25 mouse cellular contexts compared by ENCODE assay signal in the genomic region with DNA sequence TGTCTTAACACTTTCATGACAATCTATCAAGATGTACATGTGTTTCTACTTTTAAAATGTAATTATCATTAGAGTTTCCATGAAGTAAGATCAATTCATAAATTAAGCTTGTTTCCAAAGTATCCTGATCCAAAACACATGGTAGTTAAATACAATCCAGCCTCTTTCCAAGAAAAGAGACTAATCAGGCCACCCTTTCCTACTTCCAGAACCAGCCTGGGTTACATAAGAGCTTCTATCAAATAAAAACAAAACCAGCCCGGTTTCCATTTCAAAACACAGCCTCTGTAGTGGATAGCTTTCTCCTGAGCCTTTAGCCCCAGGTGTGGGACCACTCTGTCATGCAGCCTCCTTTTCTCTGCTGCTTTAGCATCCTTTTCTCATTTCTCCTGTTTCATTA. TPM values are rescaled to one million over a fixed set of nuclear protein-coding genes. Genes with fewer than 3 reads are reported as not detected.
A peak's percentile ranks its signal among the peaks of the same experiment; 100 is the strongest.
DNase-seq lines count a peak whose midpoint lies in the region; ATAC-seq lines count a peak whose summit lies in the region.
"Had no signal": no experiment of that assay in that cellular context is flagged by ENCODE, and none has a peak within 500 bp of the region (broad histone marks: within the 10 kb centered on the region; RNA-seq: fewer than 3 reads in every experiment).

No protein-coding gene starts in this region.

- peak; percentile 30 for DNase-seq in heart, adult 11 months
- no peak for DNase-seq in heart, adult 8-10 months (ENCODE audit: low spot score)
- DNase-seq in urinary bladder, adult 2 months (ENCODE audit: low spot score), result no peak
- DNase-seq in cerebellum, postnatal 36 days, result no peak
- DNase-seq: adrenal gland, postnatal 25 days; cerebellum, adult 18-20 months; cerebellum, adult 9-11 months; gastrocnemius, postnatal 36 days; heart, adult 18-20 months; heart, postnatal 14 days had no signal

- no peak for ATAC-seq in embryonic facial prominence, embryonic 15.5 days (ENCODE audit: insufficient number of reproducible peaks, low FRiP score, low TSS enrichment, low read depth)
- no peak for ATAC-seq in limb, embryonic 13.5 days (ENCODE audit: low FRiP score, low read depth)
- ATAC-seq in kidney, embryonic 16.5 days (ENCODE audit: low FRiP score, low TSS enrichment), result no peak
- ATAC-seq in megakaryocyte, adult 5-6 weeks (ENCODE audit: poor library complexity, severe bottlenecking), result no peak
- ATAC-seq: forebrain, embryonic 13.5 days; hindbrain, postnatal 0 days had no signal

- H3K9me3 ChIP-seq in embryonic facial prominence, embryonic 15.5 days (replicated peaks), result 0 out of 2 replicates have a peak, but pooled peaks cover 6% of the 10 kb centered on the region
- H3K9me3 ChIP-seq in limb, embryonic 13.5 days, result peaks cover 17% of the 10 kb centered on the region
- H3K9me3 ChIP-seq in kidney, embryonic 16.5 days (ENCODE audit: low read length), result peaks cover 9% of the 10 kb centered on the region
- H3K9me3 ChIP-seq: heart, embryonic 15.5 days had no signal

- 15% methylated on average over 1 of the region's 1 CpGs for WGBS in embryonic facial prominence, embryonic 15.5 days
- 10% methylated on average over 1 of the region's 1 CpGs for WGBS in limb, embryonic 13.5 days
- WGBS in kidney, embryonic 16.5 days, result 57% methylated on average over 1 of the region's 1 CpGs

- no peak overlapping the region for H3K4me3 ChIP-seq in embryonic facial prominence, embryonic 15.5 days (replicated peaks)
- H3K4me3 ChIP-seq in limb, embryonic 13.5 days, result no peak overlapping the region
- no peak overlapping the region for H3K4me3 ChIP-seq in kidney, embryonic 16.5 days (ENCODE audit: low read length)
- H3K4me3 ChIP-seq: forebrain, embryonic 13.5 days; heart, embryonic 15.5 days; hindbrain, embryonic 13.5 days had no signal

- no peak overlapping the region for H3K9ac ChIP-seq in embryonic facial prominence, embryonic 15.5 days
- H3K9ac ChIP-seq in limb, embryonic 13.5 days, result no peak overlapping the region
- H3K9ac ChIP-seq in kidney, embryonic 16.5 days (replicated peaks; ENCODE audit: low read length), result no peak overlapping the region
- H3K9ac ChIP-seq: forebrain, embryonic 13.5 days; heart, embryonic 15.5 days; hindbrain, embryonic 13.5 days had no signal

- no peak overlapping the region for H3K4me2 ChIP-seq in embryonic facial prominence, embryonic 15.5 days (replicated peaks)
- no peak overlapping the region for H3K4me2 ChIP-seq in limb, embryonic 13.5 days (replicated peaks)
- no peak overlapping the region for H3K4me2 ChIP-seq in kidney, embryonic 16.5 days (replicated peaks; ENCODE audit: low read depth, low read length)
- H3K4me2 ChIP-seq: forebrain, embryonic 13.5 days; heart, embryonic 11.5 days; heart, embryonic 15.5 days; hindbrain, embryonic 13.5 days had no signal

- H3K27me3 ChIP-seq in embryonic facial prominence, embryonic 15.5 days, result no peaks in the 10 kb centered on the region
- H3K27me3 ChIP-seq in limb, embryonic 13.5 days, result no peaks in the 10 kb centered on the region
- no peaks in the 10 kb centered on the region for H3K27me3 ChIP-seq in kidney, embryonic 16.5 days (ENCODE audit: insufficient read depth, low read length)
- H3K27me3 ChIP-seq: forebrain, embryonic 13.5 days; heart, embryonic 15.5 days; hindbrain, embryonic 13.5 days had no signal

- H3K36me3 ChIP-seq in embryonic facial prominence, embryonic 15.5 days, result no peaks in the 10 kb centered on the region
- no peaks in the 10 kb centered on the region for H3K36me3 ChIP-seq in limb, embryonic 13.5 days
- no peaks in the 10 kb centered on the region for H3K36me3 ChIP-seq in kidney, embryonic 16.5 days (ENCODE audit: insufficient read depth, low read length)
- H3K36me3 ChIP-seq: heart, embryonic 15.5 days; hindbrain, embryonic 13.5 days had no signal

- H3K27ac ChIP-seq in embryonic facial prominence, embryonic 15.5 days (replicated peaks), result peak overlapping the region; percentile 8
- H3K27ac ChIP-seq in limb, embryonic 13.5 days, result peak overlapping the region; percentile 55; the same call in 1 of the 2 replicates
- no peak overlapping the region for H3K27ac ChIP-seq in kidney, embryonic 16.5 days (ENCODE audit: low read length)
- H3K27ac ChIP-seq: forebrain, embryonic 13.5 days; heart, embryonic 15.5 days; hindbrain, embryonic 13.5 days; hindbrain, postnatal 0 days had no signal

- H3K4me1 ChIP-seq in embryonic facial prominence, embryonic 15.5 days, result no peaks in the 10 kb centered on the region
- H3K4me1 ChIP-seq in limb, embryonic 13.5 days, result peaks cover 5% of the 10 kb centered on the region; the same call in 1 of the 2 replicates
- no peaks in the 10 kb centered on the region for H3K4me1 ChIP-seq in kidney, embryonic 16.5 days (ENCODE audit: insufficient read depth, low read length)
- H3K4me1 ChIP-seq: forebrain, embryonic 13.5 days; heart, embryonic 15.5 days; hindbrain, embryonic 13.5 days had no signal

RNA-seq across cellular contexts. Expression of a gene that starts 2.2 kb away (rescaled TPM):
- total RNA-seq in heart, adult 8-10 months (2022), result not detected
- polyA plus RNA-seq in embryonic facial prominence, embryonic 15.5 days (2015; fragmentation: Nextera tagmentation; extraction: Ambion mirVana), result not detected in 2 replicates
- polyA plus RNA-seq in limb, embryonic 13.5 days (2015; fragmentation: Nextera tagmentation; extraction: Ambion mirVana), result 0.14 TPM in 1 of 2 replicates, not detected in the other
- not detected in 2 replicates for polyA plus RNA-seq in urinary bladder, adult 2 months (2012; rRNA removed)
- polyA plus RNA-seq in kidney, embryonic 16.5 days (2015; fragmentation: Nextera tagmentation; extraction: Ambion mirVana), result not detected in 2 replicates
- total RNA-seq in megakaryocyte, adult 5-6 weeks (2015), result not detected in 2 replicates
- not detected in 2 replicates for total RNA-seq in megakaryocyte, adult 5-6 weeks (2017)
- total RNA-seq: adrenal gland, adult 18-20 months; adrenal gland, postnatal 25 days; gastrocnemius, adult 8-10 months; gastrocnemius, postnatal 36 days; heart, adult 18-20 months; heart, postnatal 14 days; hematopoietic stem cell, adult 5-6 weeks; hindbrain, postnatal 0 days; MEL had no signal
- polyA plus RNA-seq: C2C12; forebrain, embryonic 13.5 days; heart, embryonic 11.5 days; heart, embryonic 15.5 days; hindbrain, embryonic 13.5 days; hindbrain, postnatal 0 days; intestine, embryonic 14.5 days had no signal
